Mouse (Mus musculus): ENCODE results near the gene Zfp185. TPM values are rescaled to one million over a fixed set of nuclear protein-coding genes. Genes with fewer than 3 reads are reported as not detected.
"Not testable (repeated sequence)": the region's sequence is repeated elsewhere in the genome, so short reads cannot be mapped to it uniquely, and the experiment has no call there.

Zfp185 gene
- total RNA-seq, 2 experiments from 2014 or later: 4.1 to 4.4 TPM

DNA sequence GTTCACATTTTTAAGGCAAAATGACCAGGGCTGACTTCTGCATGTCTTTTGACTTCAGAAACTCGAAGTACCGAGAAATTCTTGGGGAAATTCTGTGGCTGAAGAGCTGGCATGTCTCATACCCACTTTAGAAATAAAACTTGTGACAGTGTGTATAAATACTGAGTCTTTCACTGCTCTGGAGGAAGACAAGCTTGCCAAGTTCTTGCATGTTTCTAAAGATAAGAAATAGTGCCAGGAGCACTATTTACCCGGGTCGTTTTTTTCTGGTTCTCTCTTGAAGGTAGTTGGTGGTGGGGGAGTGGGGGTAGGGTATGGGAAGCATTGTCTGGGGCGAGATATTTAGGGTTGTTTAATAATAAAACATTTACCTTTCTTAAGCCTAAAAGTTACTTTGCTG is 75.2 kb downstream of the Zfp185 start:
- DNase-seq: no peak

- no peak for DNase-seq
Measured at GRCm38 (mm10) chrX:73063512-73064414, 76.6 kb downstream of the Zfp185 start.

GRCm38 (mm10) chrX:73064415-73064793 is 77.3 kb downstream of the Zfp185 start, which contains the start of gene Pnma3:
Gene Pnma3, plus strand, starts transcription at chrX:73064787.
- no peak for DNase-seq

DNA sequence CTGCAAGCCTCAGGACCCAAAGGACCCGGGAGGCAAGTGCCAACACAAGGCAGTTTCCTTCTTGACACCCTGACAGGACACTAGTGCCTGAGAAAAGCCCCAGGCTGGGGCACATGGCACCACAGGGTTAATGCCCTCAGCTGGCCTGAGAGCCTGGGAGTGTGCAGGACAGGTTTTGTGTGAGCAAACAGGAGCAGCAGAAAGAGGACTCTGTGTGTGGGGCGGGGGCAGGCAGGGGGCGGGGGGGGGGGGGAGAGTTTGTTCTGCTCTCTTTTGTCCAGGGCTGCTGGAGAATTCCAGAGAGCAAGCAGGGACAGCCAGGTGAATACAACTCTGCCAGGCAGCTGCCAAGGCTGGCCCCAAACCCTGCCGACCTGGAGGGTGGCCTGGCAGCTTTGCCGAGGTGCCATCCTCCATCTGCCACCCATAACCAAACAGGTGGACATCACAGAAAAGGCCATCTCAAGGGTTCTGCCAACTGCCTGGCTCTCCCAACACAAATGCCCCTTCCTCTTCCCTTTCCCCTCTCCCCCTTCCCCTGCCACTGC is 79.7 kb downstream of the Zfp185 start:
- not testable (repeated sequence) for DNase-seq

Small RNA genes lying within 50 kb of the gene (microRNA-seq; reads per million reads assigned to microRNA genes)
- gene Mir2137: 2.8 reads per million

Other genes with a start within 250 kb of the Zfp185 start
- under 1 TPM; 0.09 to 0.24 TPM for gene Gabrq, start 162.2 kb upstream of the Zfp185 start, total RNA-seq (2021)
- gene Cetn2, start 68.9 kb upstream of the Zfp185 start, total RNA-seq (2021): 10 to 100 TPM; 39.1 to 39.5 TPM
- 10 to 100 TPM; 20.5 to 23.2 TPM for gene Nsdhl, start 68.8 kb upstream of the Zfp185 start, total RNA-seq (2021)
- under 1 TPM; 0.12 to 0.18 TPM for gene Pnma5, start 49.8 kb downstream of the Zfp185 start, total RNA-seq (2021)
- gene Pnma3, start 77.4 kb downstream of the Zfp185 start, total RNA-seq (2021): under 1 TPM; 0.27 to 0.76 TPM
- 1 to 10 TPM in 1 of 2 experiments, under 1 TPM in 1; 0.85 to 1.1 TPM for gene Xlr4a, start 95.1 kb downstream of the Zfp185 start, total RNA-seq (2021)
- gene Xlr3a, start 109.8 kb downstream of the Zfp185 start, total RNA-seq (2021): 1 to 10 TPM; 1.2 to 2.8 TPM
- gene Gm14685, start 129.7 kb downstream of the Zfp185 start, total RNA-seq (2021): under 1 TPM; 0.51 to 0.76 TPM
- not detected for gene Xlr5b, start 161.5 kb downstream of the Zfp185 start, total RNA-seq (2021)
- not detected for gene DXBay18, start 162.1 kb downstream of the Zfp185 start, total RNA-seq (2021)
- not detected for gene Spin2d, start 189.7 kb downstream of the Zfp185 start, total RNA-seq (2021)
- gene Xlr3b, start 204.9 kb downstream of the Zfp185 start, total RNA-seq (2021): 1 to 10 TPM; 4.6 to 7.8 TPM
- under 1 TPM in 1 of 2 experiments, not detected in 1; 0.60 TPM for gene Xlr4b, start 227.0 kb downstream of the Zfp185 start, total RNA-seq (2021)
- gene F8a, start 241.0 kb downstream of the Zfp185 start, total RNA-seq (2021): 1 to 10 TPM; 7.3 to 7.8 TPM

Measured in adrenal gland, postnatal 10 days (tissue).